Mouse (Mus musculus): ENCODE measurements around the gene Wdr75.

Gene Wdr75

DNA sequence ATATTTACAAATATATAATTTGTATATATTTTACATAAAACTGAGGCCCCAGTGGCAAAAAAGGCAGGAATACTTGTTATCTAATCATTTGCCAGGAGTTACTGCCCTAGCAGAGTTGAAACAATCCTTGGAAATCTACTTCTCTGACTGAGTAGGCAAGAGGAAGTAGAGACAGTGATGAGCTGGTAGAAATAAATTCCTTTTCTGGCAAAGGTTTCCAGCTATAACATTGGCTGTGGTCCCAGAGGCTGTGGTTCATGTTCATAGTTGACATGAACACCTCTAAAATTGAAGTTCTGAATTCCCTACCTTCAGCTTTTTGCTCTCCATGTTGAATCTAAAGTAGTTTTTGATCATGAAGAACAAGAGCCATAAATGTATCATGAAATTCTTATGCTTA is 43.3 kb downstream of the Wdr75 start:
- DNase-seq: peak in 1 of 2 experiments; percentile 12

DNA sequence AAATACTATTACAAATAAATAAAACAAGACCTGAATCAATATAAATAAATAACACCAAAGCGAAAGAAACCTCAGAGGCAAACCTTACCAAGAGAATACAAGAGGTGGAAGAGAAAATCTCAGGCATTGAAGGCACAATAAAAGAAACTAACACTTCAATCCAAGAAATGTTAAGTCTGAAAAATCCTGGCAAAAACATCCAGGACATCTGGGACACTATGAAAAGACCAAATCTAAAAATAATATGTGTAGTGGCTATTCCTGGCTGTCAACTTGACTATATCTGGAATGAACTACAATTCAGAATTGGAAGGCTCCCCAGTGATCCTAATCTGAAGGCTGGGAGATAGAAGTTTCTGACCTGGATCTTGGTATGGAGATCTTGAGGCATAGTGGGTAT is 50.5 kb downstream of the Wdr75 start:
- no peak for DNase-seq

DNA sequence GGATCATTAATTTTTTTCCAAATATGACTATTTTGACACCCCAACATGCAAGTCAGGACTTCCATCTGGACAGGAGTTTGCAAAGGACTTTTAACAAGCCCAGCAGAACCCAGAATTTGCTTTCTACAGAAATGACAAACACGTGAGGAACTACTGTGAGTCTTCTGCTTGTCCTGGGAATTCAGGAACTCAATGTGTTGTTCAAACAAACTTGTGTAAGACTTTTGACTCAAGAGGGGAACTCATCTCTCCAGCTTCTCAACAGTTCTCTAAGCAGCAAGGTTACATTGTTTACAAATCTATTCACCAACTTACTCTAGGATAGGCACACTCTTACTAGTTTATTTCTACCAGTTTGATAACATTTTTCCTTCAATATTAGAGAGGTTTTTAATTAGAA is 63.1 kb downstream of the Wdr75 start:
- DNase-seq: no peak

DNA sequence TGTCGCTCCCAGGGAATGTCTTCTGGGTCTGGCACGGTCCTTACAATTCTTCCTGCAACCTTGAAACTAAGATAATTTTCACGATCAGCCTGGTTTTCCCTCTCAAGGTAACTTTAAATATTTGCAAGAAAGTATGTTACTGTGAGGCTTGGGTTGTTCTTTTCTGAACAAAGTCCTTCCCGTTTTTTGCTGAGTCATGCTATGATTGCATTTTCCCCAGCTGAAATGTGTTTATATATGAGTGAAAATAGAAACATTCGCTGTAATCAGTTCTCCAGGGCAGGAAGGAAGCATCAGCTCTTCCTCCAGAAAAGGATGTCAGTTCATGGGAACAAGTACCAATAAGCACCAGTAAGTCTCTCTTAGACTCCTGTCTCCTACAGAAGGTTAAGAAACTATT is 65.4 kb downstream of the Wdr75 start:
- DNase-seq: no peak

DNA sequence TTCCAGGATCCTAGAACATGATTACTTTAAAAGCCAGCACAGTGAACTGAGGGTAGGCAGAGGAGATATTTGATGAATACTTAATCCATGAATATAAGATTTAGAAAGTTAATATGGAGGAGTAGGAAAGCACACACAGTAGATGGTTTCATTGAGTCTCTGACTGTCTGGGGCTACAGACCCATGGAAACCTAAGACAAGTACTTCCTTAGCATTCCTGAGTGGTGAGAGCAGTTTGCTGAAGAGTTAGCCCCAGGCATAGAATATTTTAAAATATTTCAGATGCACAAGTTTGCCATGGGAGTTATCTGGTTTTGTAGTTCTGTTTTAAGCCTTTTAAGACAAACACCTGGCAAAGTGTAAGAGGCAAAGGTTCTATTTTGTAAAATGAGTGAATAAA is 66.2 kb downstream of the Wdr75 start:
- DNase-seq: no peak

DNA sequence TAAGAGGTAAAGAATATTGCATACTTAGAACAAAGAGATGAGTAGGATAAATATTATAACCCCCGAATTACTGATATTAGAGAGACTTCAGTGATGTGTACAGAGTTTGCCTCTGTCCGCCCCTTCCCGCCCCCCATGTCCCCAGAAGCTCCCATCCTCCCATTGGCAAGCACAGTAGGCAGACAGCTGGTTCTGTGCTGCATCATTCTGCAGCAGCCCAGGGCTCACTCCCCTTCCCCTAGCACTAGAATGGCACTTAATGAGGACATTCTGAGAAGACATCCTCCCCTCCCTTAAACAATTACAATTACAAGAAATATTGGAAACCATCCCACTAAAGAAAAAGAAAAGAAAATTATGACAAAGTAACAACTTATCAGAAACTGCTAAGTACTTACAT is 68.7 kb downstream of the Wdr75 start:
- no peak for DNase-seq

DNA sequence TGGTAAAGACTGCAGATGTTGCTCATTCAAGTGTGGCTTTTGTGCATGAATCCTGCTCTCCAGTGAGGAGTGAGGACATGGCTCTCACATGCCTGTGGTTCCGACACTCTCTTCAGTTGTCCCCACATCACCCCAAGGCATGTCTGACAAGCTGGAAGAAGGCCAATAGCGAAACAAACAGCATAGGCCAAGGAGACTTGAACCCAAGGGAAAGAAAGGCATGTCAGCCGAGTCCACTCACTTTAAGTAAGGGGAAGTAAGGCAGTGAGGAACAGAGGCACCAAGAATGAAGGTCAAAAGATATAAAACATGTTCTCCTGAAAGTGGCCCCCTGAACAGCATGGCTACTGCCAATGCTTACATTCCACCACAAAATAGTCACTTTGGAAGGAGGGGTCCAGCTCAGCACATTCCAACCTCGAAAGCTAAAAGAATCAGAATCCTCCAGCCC is 69.6 kb downstream of the Wdr75 start:
- no peak for DNase-seq

DNA sequence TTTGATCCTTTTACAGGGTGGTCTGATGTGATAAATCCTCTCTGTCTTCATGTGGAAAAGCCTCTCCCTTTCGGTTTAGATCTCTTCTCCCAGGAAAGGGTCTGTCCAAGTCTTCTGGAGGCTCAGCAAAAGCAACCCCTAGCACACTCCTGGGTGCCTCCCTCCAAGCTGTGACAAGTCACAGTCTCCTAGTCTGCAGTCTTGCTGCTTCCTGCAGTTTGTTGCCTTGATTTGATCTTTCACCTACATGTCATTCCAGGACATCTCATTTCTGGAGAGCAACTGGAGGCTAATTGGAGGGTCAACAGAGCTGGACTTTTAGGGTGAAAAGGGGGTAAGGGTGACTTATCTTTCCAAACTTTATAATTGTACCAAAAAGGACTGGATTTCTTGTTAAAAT is 70.3 kb downstream of the Wdr75 start:
- no peak for DNase-seq

DNA sequence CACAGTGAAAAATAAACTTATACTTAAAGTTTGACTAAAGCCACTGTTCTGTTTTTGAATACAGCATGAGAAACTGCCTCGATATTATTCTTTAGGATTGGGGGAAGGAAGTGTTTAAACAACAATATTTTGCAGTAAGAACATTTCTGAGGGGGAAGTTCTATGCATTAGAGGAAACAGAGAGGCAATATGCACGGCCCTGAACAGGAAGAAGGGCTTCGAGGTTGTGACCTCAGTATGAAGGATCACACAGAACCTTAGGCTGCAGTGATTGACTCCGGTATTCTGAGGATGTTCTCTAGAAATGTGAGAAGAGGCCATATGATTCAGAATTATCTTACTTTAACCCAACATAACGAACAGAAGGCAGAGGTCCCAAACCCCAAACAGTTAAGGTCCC is 70.8 kb downstream of the Wdr75 start:
- no peak for DNase-seq

DNA sequence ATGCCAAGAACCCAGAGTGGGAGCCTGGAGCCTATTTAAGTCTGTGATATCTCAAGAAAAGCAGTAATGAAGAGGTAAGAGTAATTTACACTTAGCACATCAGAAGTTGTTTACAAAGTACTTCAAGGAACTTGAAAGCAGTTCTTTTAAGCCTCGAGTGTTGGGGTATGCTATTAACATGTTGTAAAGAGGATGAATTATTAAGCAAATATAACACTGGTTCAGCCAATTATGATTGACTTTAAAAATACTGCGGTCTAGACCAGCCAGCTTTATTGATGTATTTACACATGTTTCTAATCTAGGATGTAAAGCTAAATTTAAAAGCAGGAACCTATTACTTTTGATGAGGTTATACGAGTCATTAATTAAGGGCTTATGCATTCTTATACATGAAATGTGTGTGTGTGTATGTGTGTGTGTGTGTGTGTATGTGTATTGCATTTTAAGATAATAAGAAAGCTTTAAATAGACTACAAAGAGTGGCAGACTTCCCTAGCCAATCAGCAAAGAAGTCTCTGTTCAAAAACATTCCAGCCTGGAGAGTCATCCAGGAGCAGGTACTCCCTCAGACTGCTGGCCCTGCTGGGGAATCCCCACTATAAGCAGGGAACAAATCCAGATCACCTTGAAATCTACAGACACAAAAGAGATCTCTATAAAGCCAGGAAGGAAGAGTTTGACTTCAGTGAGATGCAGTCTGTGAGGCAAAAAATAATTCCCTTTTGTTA is 71.5 kb downstream of the Wdr75 start:
- no peak for DNase-seq

DNA sequence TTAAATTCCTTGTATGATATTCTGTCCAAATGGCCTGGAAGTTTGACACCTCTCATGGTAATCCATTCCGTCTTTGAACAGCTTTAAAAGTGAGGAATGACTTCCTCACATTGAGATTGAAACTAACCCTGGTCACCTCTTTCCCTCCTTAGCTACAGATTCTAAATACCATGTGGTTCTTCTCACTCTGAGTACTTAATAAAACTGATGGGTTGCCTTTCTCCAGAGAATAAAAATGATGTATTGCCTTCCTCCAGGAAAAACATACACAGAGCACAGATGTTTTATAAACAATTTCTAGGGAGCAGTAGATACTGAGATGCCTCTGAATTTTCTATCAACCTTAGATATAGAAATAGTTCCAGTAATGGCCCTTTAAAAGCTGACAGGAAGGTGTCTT is 73.1 kb downstream of the Wdr75 start:
- no peak for DNase-seq

DNA sequence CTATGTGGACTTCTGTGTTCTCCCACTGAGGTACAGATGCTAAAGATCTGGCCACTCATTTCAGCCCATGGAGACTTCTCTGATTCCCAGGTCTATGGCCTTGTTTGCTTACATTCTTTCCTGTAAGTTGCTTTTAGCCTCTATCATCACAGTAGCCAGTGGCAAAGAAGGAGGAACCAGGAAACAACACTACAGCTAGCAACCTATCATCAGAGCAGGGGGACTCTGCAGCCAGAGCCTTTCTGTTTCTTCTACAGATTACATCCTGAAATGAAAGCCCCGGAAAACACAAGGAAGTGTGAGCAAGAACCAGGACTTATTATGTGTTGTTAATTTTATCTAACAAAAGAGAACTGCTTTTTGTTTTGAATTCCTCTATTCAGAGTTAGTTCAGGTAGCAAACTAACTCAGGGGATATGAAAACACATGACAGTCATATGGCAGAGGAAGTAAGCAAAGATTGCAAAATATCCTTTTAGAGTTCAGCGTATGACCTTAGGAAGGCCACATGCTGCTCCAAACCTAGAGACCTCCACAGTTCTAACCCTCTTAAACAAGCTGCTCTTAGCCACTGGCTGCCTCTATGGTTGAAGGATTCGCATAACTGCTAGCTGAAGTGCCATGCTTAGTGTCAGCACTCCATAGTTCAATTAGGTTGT is 73.6 kb downstream of the Wdr75 start:
- DNase-seq: no peak
